In genomic region chr19:3890181-3890580, GRCm38 (mm10) we compare ENCODE assay signal across 14 mouse cellular contexts. TPM values are rescaled to one million over a fixed set of nuclear protein-coding genes. Genes with fewer than 3 reads are reported as not detected.
A peak's percentile ranks its signal among the peaks of the same experiment; 100 is the strongest.
DNase-seq lines count a peak whose midpoint lies in the region; ATAC-seq and TF ChIP-seq lines count a peak whose summit lies in the region.
"Had no signal": no experiment of that assay in that cellular context is flagged by ENCODE, and none has a peak within 500 bp of the region (broad histone marks: within the 10 kb centered on the region; RNA-seq: fewer than 3 reads in every experiment).

No protein-coding gene starts in this region.

- no peak overlapping the region for H3K27ac ChIP-seq in gastrocnemius, adult 2 months
- no peak overlapping the region for H3K27ac ChIP-seq in liver, postnatal 0 days (ENCODE audit: low read depth)
- H3K27ac ChIP-seq in liver, embryonic 12.5 days: no peak overlapping the region
- no peak overlapping the region for H3K27ac ChIP-seq in cortical plate, adult 2 months (ENCODE audit: insufficient read depth, low read length)
- no peak overlapping the region for H3K27ac ChIP-seq in hindbrain, embryonic 13.5 days
- H3K27ac ChIP-seq: macrophage; neural tube, embryonic 12.5 days had no signal

- peaks cover 6% of the 10 kb centered on the region for H3K4me1 ChIP-seq in liver, postnatal 0 days (ENCODE audit: insufficient read depth)
- no peaks in the 10 kb centered on the region for H3K4me1 ChIP-seq in liver, embryonic 12.5 days
- no peaks in the 10 kb centered on the region for H3K4me1 ChIP-seq in cortical plate, adult 2 months (ENCODE audit: control insufficient read depth, insufficient read depth, low read length)
- peaks cover 5% of the 10 kb centered on the region for H3K4me1 ChIP-seq in hindbrain, embryonic 13.5 days (replicated peaks)

- H3K36me3 ChIP-seq in liver, postnatal 0 days (replicated peaks; ENCODE audit: insufficient read depth, low read length): peaks cover 89% of the 10 kb centered on the region
- peaks cover 89% of the 10 kb centered on the region for H3K36me3 ChIP-seq in liver, embryonic 12.5 days
- H3K36me3 ChIP-seq in hindbrain, embryonic 13.5 days: peaks cover 91% of the 10 kb centered on the region

- WGBS in liver, postnatal 0 days (ENCODE audit: insufficient replicate concordance): 75% methylated on average over 8 of the region's 8 CpGs
- 74% methylated on average over 8 of the region's 8 CpGs for WGBS in liver, embryonic 12.5 days (ENCODE audit: insufficient replicate concordance)
- WGBS in hindbrain, embryonic 13.5 days: 89% methylated on average over 8 of the region's 8 CpGs

- ATAC-seq in liver, postnatal 0 days: no peak
- no peak for ATAC-seq in liver, embryonic 12.5 days
- ATAC-seq in hindbrain, embryonic 13.5 days (ENCODE audit: low FRiP score): no peak
- ATAC-seq: inflammation-experienced regulatory T-cells, adult 6 months had no signal

- intact Hi-C loops in gastrocnemius, adult 2 months (cut with DNase I): no loop called here

- H3K9ac ChIP-seq in liver, postnatal 0 days (replicated peaks): no peak overlapping the region
- no peak overlapping the region for H3K9ac ChIP-seq in liver, embryonic 12.5 days
- H3K9ac ChIP-seq in hindbrain, embryonic 13.5 days: no peak overlapping the region
- H3K9ac ChIP-seq: neural tube, embryonic 12.5 days had no signal

- no peaks in the 10 kb centered on the region for H3K27me3 ChIP-seq in liver, postnatal 0 days (ENCODE audit: insufficient read depth, low read length)
- no peaks in the 10 kb centered on the region for H3K27me3 ChIP-seq in liver, embryonic 12.5 days (replicated peaks)
- H3K27me3 ChIP-seq in hindbrain, embryonic 13.5 days: no peaks in the 10 kb centered on the region
- H3K27me3 ChIP-seq: neural tube, embryonic 12.5 days had no signal

- TF ChIP-seq POLR2A in cortical plate, adult 2 months (IDR thresholded peaks at IDR 0.05; ENCODE audit: extremely low read depth, insufficient read depth, low read length): no peak

- 0 out of 2 replicates have a peak, but pooled peaks have one; percentile 19 for TF ChIP-seq EP300 in liver, postnatal 0 days (IDR thresholded peaks at IDR 0.05; ENCODE audit: low read depth)

- no peak overlapping the region for H3K4me2 ChIP-seq in liver, postnatal 0 days (ENCODE audit: low read depth, low read length)
- H3K4me2 ChIP-seq in liver, embryonic 12.5 days: no peak overlapping the region
- H3K4me2 ChIP-seq in hindbrain, embryonic 13.5 days: no peak overlapping the region
- H3K4me2 ChIP-seq: neural tube, embryonic 12.5 days had no signal

- no peaks in the 10 kb centered on the region for H3K9me3 ChIP-seq in liver, postnatal 0 days (ENCODE audit: low read length)
- no peaks in the 10 kb centered on the region for H3K9me3 ChIP-seq in liver, embryonic 12.5 days (replicated peaks)
- H3K9me3 ChIP-seq in hindbrain, embryonic 13.5 days: no peaks in the 10 kb centered on the region
- H3K9me3 ChIP-seq: neural tube, embryonic 12.5 days had no signal

- peak; percentile 46 for TF ChIP-seq CTCF in gastrocnemius, adult 2 months (IDR thresholded peaks at IDR 0.05)
- peak; percentile 61 for TF ChIP-seq CTCF in liver, postnatal 0 days (IDR thresholded peaks at IDR 0.05; ENCODE audit: low read depth)
- peak; percentile 34 for TF ChIP-seq CTCF in cortical plate, adult 2 months (IDR thresholded peaks at IDR 0.05; ENCODE audit: extremely low read depth, insufficient read depth, low read length)

- H3K4me3 ChIP-seq in gastrocnemius, adult 2 months: no peak overlapping the region
- no peak overlapping the region for H3K4me3 ChIP-seq in liver, postnatal 0 days (ENCODE audit: low read depth, low read length)
- H3K4me3 ChIP-seq in liver, embryonic 12.5 days: no peak overlapping the region
- H3K4me3 ChIP-seq in cortical plate, adult 2 months (ENCODE audit: insufficient read depth, low read length): no peak overlapping the region
- no peak overlapping the region for H3K4me3 ChIP-seq in hindbrain, embryonic 13.5 days
- H3K4me3 ChIP-seq: erythroblast, embryonic 14.5 days; neural tube, embryonic 12.5 days had no signal

- no peak for DNase-seq in gastrocnemius, adult 2 months
- DNase-seq in gastrocnemius, postnatal 10 days: no peak
- DNase-seq in liver, postnatal 0 days: peak; percentile 60
- peak; percentile 48 for DNase-seq in CD4-positive helper T cell, adult 2 months (ENCODE audit: low read depth, low spot score)
- DNase-seq in layer of hippocampus, adult 11-12 months (ENCODE audit: low spot score): no peak
- DNase-seq: gastrocnemius, postnatal 36 days; right cerebral cortex, postnatal 4 days had no signal

RNA-seq across cellular contexts. Expression of gene Tcirg1, which starts 16.8 kb away (rescaled TPM):
- 1 to 10 TPM; 5.1 to 5.8 TPM for total RNA-seq in gastrocnemius, adult 2 months (2021)
- 10 to 100 TPM; 13.6 to 31.1 TPM for total RNA-seq in gastrocnemius, postnatal 10 days (2021)
- 28.1 and 29.7 TPM in 2 replicates for polyA plus RNA-seq in liver, postnatal 0 days (2015; fragmentation: Nextera tagmentation; extraction: Ambion mirVana)
- 24.7 and 26.1 TPM in 2 replicates for polyA plus RNA-seq in liver, embryonic 12.5 days (2016; fragmentation: Nextera tagmentation; extraction: Ambion mirVana)
- polyA plus RNA-seq in cortical plate, adult 2 months (2012; rRNA removed): 34.4 and 38.4 TPM in 2 replicates
- 15.0 and 15.8 TPM in 2 replicates for polyA plus RNA-seq in hindbrain, embryonic 13.5 days (2015; fragmentation: Nextera tagmentation; extraction: Ambion mirVana)

RNA-seq across cellular contexts. Expression of gene Ndufs8, which starts 22.4 kb away (rescaled TPM):
- 100 to 1,000 TPM; 211 to 334 TPM for total RNA-seq in gastrocnemius, adult 2 months (2021)
- total RNA-seq in gastrocnemius, postnatal 10 days (2021): 100 to 1,000 TPM; 181 to 205 TPM
- 165 and 167 TPM in 2 replicates for polyA plus RNA-seq in liver, postnatal 0 days (2015; fragmentation: Nextera tagmentation; extraction: Ambion mirVana)
- 197 and 218 TPM in 2 replicates for polyA plus RNA-seq in liver, embryonic 12.5 days (2016; fragmentation: Nextera tagmentation; extraction: Ambion mirVana)
- polyA plus RNA-seq in cortical plate, adult 2 months (2012; rRNA removed): 274 and 288 TPM in 2 replicates
- 261 and 264 TPM in 2 replicates for polyA plus RNA-seq in hindbrain, embryonic 13.5 days (2015; fragmentation: Nextera tagmentation; extraction: Ambion mirVana)

RNA-seq across cellular contexts. Expression of gene Chka, which starts 38.6 kb away (rescaled TPM):
- total RNA-seq in gastrocnemius, adult 2 months (2021): 1 to 10 TPM; 1.8 to 5.4 TPM
- total RNA-seq in gastrocnemius, postnatal 10 days (2021): 1 to 10 TPM; 6.0 to 7.0 TPM
- 24.8 and 48.6 TPM in 2 replicates for polyA plus RNA-seq in liver, postnatal 0 days (2015; fragmentation: Nextera tagmentation; extraction: Ambion mirVana)
- 25.5 and 26.7 TPM in 2 replicates for polyA plus RNA-seq in liver, embryonic 12.5 days (2016; fragmentation: Nextera tagmentation; extraction: Ambion mirVana)
- polyA plus RNA-seq in cortical plate, adult 2 months (2012; rRNA removed): 134 and 135 TPM in 2 replicates
- 52.9 TPM in 2 replicates for polyA plus RNA-seq in hindbrain, embryonic 13.5 days (2015; fragmentation: Nextera tagmentation; extraction: Ambion mirVana)

RNA-seq across cellular contexts. Expression of gene Aldh3b1, which starts 39.4 kb away (rescaled TPM):
- under 1 TPM; 0.77 to 0.98 TPM for total RNA-seq in gastrocnemius, adult 2 months (2021)
- 1 to 10 TPM; 4.2 to 5.7 TPM for total RNA-seq in gastrocnemius, postnatal 10 days (2021)
- polyA plus RNA-seq in liver, postnatal 0 days (2015; fragmentation: Nextera tagmentation; extraction: Ambion mirVana): 9.5 TPM in 2 replicates
- 1.8 and 1.9 TPM in 2 replicates for polyA plus RNA-seq in liver, embryonic 12.5 days (2016; fragmentation: Nextera tagmentation; extraction: Ambion mirVana)
- 6.9 and 8.1 TPM in 2 replicates for polyA plus RNA-seq in cortical plate, adult 2 months (2012; rRNA removed)
- 1.9 and 2.1 TPM in 2 replicates for polyA plus RNA-seq in hindbrain, embryonic 13.5 days (2015; fragmentation: Nextera tagmentation; extraction: Ambion mirVana)
- polyA plus RNA-seq: erythroblast, embryonic 14.5 days had no signal

RNA-seq across cellular contexts. Expression of gene Unc93b1, which starts 44.8 kb away (rescaled TPM):
- 1 to 10 TPM; 3.6 to 6.4 TPM for total RNA-seq in gastrocnemius, adult 2 months (2021)
- 10 to 100 TPM; 19.6 to 20.1 TPM for total RNA-seq in gastrocnemius, postnatal 10 days (2021)
- polyA plus RNA-seq in liver, postnatal 0 days (2015; fragmentation: Nextera tagmentation; extraction: Ambion mirVana): 42.6 and 48.1 TPM in 2 replicates
- 14.3 and 15.3 TPM in 2 replicates for polyA plus RNA-seq in liver, embryonic 12.5 days (2016; fragmentation: Nextera tagmentation; extraction: Ambion mirVana)
- 33.5 and 36.5 TPM in 2 replicates for polyA plus RNA-seq in cortical plate, adult 2 months (2012; rRNA removed)
- polyA plus RNA-seq in hindbrain, embryonic 13.5 days (2015; fragmentation: Nextera tagmentation; extraction: Ambion mirVana): 10.1 and 13.2 TPM in 2 replicates

Comparison
In these comparisons a context has a peak if more than half of its experiments do, and no peak if none do; other contexts are left out.
1. DNase-seq: peak in liver, postnatal 0 days (single experiment) and CD4-positive helper T cell, adult 2 months (single experiment); none in gastrocnemius, adult 2 months (single experiment), gastrocnemius, postnatal 10 days (single experiment) and layer of hippocampus, adult 11-12 months (single experiment).
2. Peak in every context shown above with its lines, with median percentiles within 50 percentile points of each other: CTCF ChIP-seq.